Mouse (Mus musculus) intestine, embryonic 14.5 days (tissue): Measurements from ENCODE around the gene Wnt10a. TPM values are rescaled to one million over a fixed set of nuclear protein-coding genes. Genes with fewer than 3 reads are reported as not detected.

Experiments used
- ATAC-seq: fragments of 200-750 bp; cut with Nextera tagmentation; replicated peaks from 2 replicates; pipeline ENCODE4 v1.8.0; 2017; ENCODE audit warnings: low read depth, moderate number of reproducible peaks, moderate TSS enrichment, moderate library complexity; ENCODE audit not compliant: low FRiP score, low TSS enrichment
- DNase-seq: peaks from one replicate; pipeline ENCODE4 v3.0.0-alpha.2; 2018; ENCODE audit warnings: low spot score
- H3K27ac ChIP-seq: fragments of 300-500 bp; sonication (generic); 2 replicates; pipeline ENCODE4 v1.5.1; 2014; ENCODE audit warnings: low read depth, mild to moderate bottlenecking, control low read depth
- H3K27me3 ChIP-seq: fragments of 300-500 bp; sonication (generic); replicated peaks from 2 replicates; pipeline ENCODE4 v1.6.1; 2014; ENCODE audit warnings: low read length, control low read depth; ENCODE audit not compliant: control insufficient read depth, insufficient read depth
- H3K36me3 ChIP-seq: fragments of 300-500 bp; sonication (generic); 2 replicates; pipeline ENCODE4 v1.6.1; 2014; ENCODE audit warnings: low read length, control low read depth; ENCODE audit not compliant: control insufficient read depth, insufficient read depth
- H3K4me1 ChIP-seq: fragments of 300-500 bp; sonication (generic); replicated peaks from 2 replicates; pipeline ENCODE4 v1.6.1; 2014; ENCODE audit warnings: low read length, control low read depth, mixed read lengths; ENCODE audit not compliant: control insufficient read depth, insufficient read depth
- H3K4me2 ChIP-seq: fragments of 300-500 bp; sonication (generic); 2 replicates; pipeline ENCODE4 v1.6.1; 2014; ENCODE audit warnings: low read length
- H3K4me3 ChIP-seq: fragments of 300-500 bp; sonication (generic); 2 replicates; pipeline ENCODE4 v1.5.1; 2014; ENCODE audit warnings: low read depth, low read length, control low read depth, mixed read lengths
- H3K9ac ChIP-seq: fragments of 300-500 bp; sonication (generic); 2 replicates; pipeline ENCODE4 v1.6.1; 2014; ENCODE audit warnings: mild to moderate bottlenecking, low read length
- H3K9me3 ChIP-seq: fragments of 300-500 bp; sonication (generic); 2 replicates; pipeline ENCODE4 v1.6.1; 2016; ENCODE audit warnings: low read length, control low read depth; ENCODE audit not compliant: control insufficient read depth
- WGBS: fragments of 180-500 bp; shearing (Covaris S2); extraction: QIAGEN DNeasy Blood & Tissue Kit; methylation state at CpG from one replicate; pipeline ENCODE4 v1.1.7; 2014; 5-methylcytosine and 5-hydroxymethylcytosine counted together
- polyA plus RNA-seq: library from polyadenylated mRNA; unstranded; fragments of >200 nt; fragmentation: Nextera tagmentation; extraction: Ambion mirVana; gene quantifications from 2 replicates; pipeline ENCODE4 v1.2.1, GENCODE M21; 2014

The Wnt10a gene
- polyA plus RNA-seq, 1 experiment from 2014 or later = 0.30 TPM

- no peak for DNase-seq
- no peak for ATAC-seq
- H3K4me1 ChIP-seq = 0 out of 2 replicates have a peak, but pooled peaks cover 12% of the 10 kb centered on the region
- H3K27me3 ChIP-seq = peaks cover 77% of the 10 kb centered on the region
- H3K27ac ChIP-seq = no peak overlapping the region
- no peaks in the 10 kb centered on the region for H3K36me3 ChIP-seq
- H3K4me2 ChIP-seq = no peak overlapping the region
- H3K4me3 ChIP-seq = no peak overlapping the region
- WGBS = 31% methylated on average over 7 of the region's 7 CpGs
- H3K9me3 ChIP-seq = no peaks in the 10 kb centered on the region
- H3K9ac ChIP-seq = no peak overlapping the region
Measured at GRCm38 (mm10) chr1:74774062-74774461, 17.3 kb upstream of the Wnt10a start.

GRCm38 (mm10) chr1:74775816-74776215 lies 15.5 kb upstream of the Wnt10a start:
- H3K4me2 ChIP-seq = no peak overlapping the region
- H3K36me3 ChIP-seq = no peaks in the 10 kb centered on the region
- H3K4me1 ChIP-seq = 0 out of 2 replicates have a peak, but pooled peaks cover 6% of the 10 kb centered on the region
- H3K27me3 ChIP-seq = peaks cover 73% of the 10 kb centered on the region
- no peak for ATAC-seq
- no peak for DNase-seq
- H3K9me3 ChIP-seq = no peaks in the 10 kb centered on the region
- H3K4me3 ChIP-seq = no peak overlapping the region
- no peak overlapping the region for H3K9ac ChIP-seq
- 12% methylated on average over 5 of the region's 5 CpGs for WGBS
- no peak overlapping the region for H3K27ac ChIP-seq

GRCm38 (mm10) chr1:74778934-74779486 lies 12.3 kb upstream of the Wnt10a start:
- no peak overlapping the region for H3K27ac ChIP-seq

GRCm38 (mm10) chr1:74782045-74782444 lies 9.3 kb upstream of the Wnt10a start:
- 15% methylated on average over 14 of the region's 14 CpGs for WGBS
- peaks cover 4% of the 10 kb centered on the region; the same call in 1 of the 2 replicates for H3K9me3 ChIP-seq
- H3K4me1 ChIP-seq = peaks cover 8% of the 10 kb centered on the region
- DNase-seq (no peak), ATAC-seq (no peak)
- no peak overlapping the region for H3K27ac ChIP-seq
- no peak overlapping the region for H3K4me2 ChIP-seq
- H3K36me3 ChIP-seq = no peaks in the 10 kb centered on the region
- H3K9ac ChIP-seq = no peak overlapping the region
- H3K27me3 ChIP-seq = peaks cover 88% of the 10 kb centered on the region
- H3K4me3 ChIP-seq = no peak overlapping the region

More at GRCm38 (mm10) chr1:74778934-74779486, 12.3 kb upstream of the Wnt10a start:
- DNase-seq (no peak), ATAC-seq (no peak)
- peaks cover 4% of the 10 kb centered on the region for H3K4me1 ChIP-seq
- H3K36me3 ChIP-seq = no peaks in the 10 kb centered on the region
- WGBS = 27% methylated on average over 3 of the region's 3 CpGs
- peaks cover 79% of the 10 kb centered on the region for H3K27me3 ChIP-seq
- H3K9ac ChIP-seq = no peak overlapping the region
- H3K4me3 ChIP-seq = no peak overlapping the region
- no peaks in the 10 kb centered on the region for H3K9me3 ChIP-seq
- no peak overlapping the region for H3K4me2 ChIP-seq

GRCm38 (mm10) chr1:74783554-74783953 lies 7.8 kb upstream of the Wnt10a start:
- no peak for DNase-seq

GRCm38 (mm10) chr1:74784041-74784759 lies 7.1 kb upstream of the Wnt10a start:
- Histone ChIP-seq H3K4me3 (peak overlapping the region; percentile 40), H3K9ac (no peak overlapping the region), H3K27me3 (peaks cover 95% of the 10 kb centered on the region), H3K36me3 (no peaks in the 10 kb centered on the region), H3K9me3 (peaks cover 4% of the 10 kb centered on the region; the same call in 1 of the 2 replicates), H3K27ac (no peak overlapping the region), H3K4me1 (peaks cover 8% of the 10 kb centered on the region), H3K4me2 (peak overlapping the region; percentile 58)
- WGBS = 1% methylated on average over 67 of the region's 67 CpGs
- ATAC-seq (no peak), DNase-seq (no peak)

More at GRCm38 (mm10) chr1:74783554-74783953, 7.8 kb upstream of the Wnt10a start:
- Histone ChIP-seq H3K4me1 (peaks cover 8% of the 10 kb centered on the region), H3K36me3 (no peaks in the 10 kb centered on the region), H3K4me2 (peak overlapping the region; percentile 58), H3K9me3 (peaks cover 4% of the 10 kb centered on the region; the same call in 1 of the 2 replicates), H3K4me3 (peak overlapping the region; percentile 40; the same call in 1 of the 2 replicates), H3K9ac (no peak overlapping the region), H3K27me3 (peaks cover 95% of the 10 kb centered on the region), H3K27ac (no peak overlapping the region)
- no peak for ATAC-seq
- WGBS = 6% methylated on average over 13 of the region's 13 CpGs

GRCm38 (mm10) chr1:74787846-74788245 lies 3.5 kb upstream of the Wnt10a start:
- H3K27me3 ChIP-seq = peaks cover 99% of the 10 kb centered on the region
- no peak overlapping the region for H3K4me2 ChIP-seq
- DNase-seq (peak; percentile 93), ATAC-seq (no peak)
- H3K9me3 ChIP-seq = peaks cover 4% of the 10 kb centered on the region; the same call in 1 of the 2 replicates
- no peak overlapping the region for H3K9ac ChIP-seq
- 5% methylated on average over 7 of the region's 7 CpGs for WGBS
- no peak overlapping the region for H3K27ac ChIP-seq
- H3K4me1 ChIP-seq = peaks cover 10% of the 10 kb centered on the region
- no peak overlapping the region for H3K4me3 ChIP-seq
- no peaks in the 10 kb centered on the region for H3K36me3 ChIP-seq

GRCm38 (mm10) chr1:74788603-74789176 lies 2.6 kb upstream of the Wnt10a start:
- Histone ChIP-seq H3K4me2 (no peak overlapping the region), H3K27ac (no peak overlapping the region), H3K36me3 (no peaks in the 10 kb centered on the region), H3K9ac (no peak overlapping the region), H3K27me3 (peaks cover 99% of the 10 kb centered on the region), H3K9me3 (peaks cover 4% of the 10 kb centered on the region; the same call in 1 of the 2 replicates), H3K4me3 (no peak overlapping the region), H3K4me1 (peaks cover 10% of the 10 kb centered on the region)
- 27% methylated on average over 6 of the region's 6 CpGs for WGBS
- no peak for DNase-seq
- no peak for ATAC-seq
